Mouse (Mus musculus): ENCODE results near the gene Ftsj3. TPM values are rescaled to one million over a fixed set of nuclear protein-coding genes. Genes with fewer than 3 reads are reported as not detected.

Ftsj3 gene
- polyA plus RNA-seq (2012; ENCODE audit: low replicate concordance) = 3.1 and 16.8 TPM in 2 replicates

DNA sequence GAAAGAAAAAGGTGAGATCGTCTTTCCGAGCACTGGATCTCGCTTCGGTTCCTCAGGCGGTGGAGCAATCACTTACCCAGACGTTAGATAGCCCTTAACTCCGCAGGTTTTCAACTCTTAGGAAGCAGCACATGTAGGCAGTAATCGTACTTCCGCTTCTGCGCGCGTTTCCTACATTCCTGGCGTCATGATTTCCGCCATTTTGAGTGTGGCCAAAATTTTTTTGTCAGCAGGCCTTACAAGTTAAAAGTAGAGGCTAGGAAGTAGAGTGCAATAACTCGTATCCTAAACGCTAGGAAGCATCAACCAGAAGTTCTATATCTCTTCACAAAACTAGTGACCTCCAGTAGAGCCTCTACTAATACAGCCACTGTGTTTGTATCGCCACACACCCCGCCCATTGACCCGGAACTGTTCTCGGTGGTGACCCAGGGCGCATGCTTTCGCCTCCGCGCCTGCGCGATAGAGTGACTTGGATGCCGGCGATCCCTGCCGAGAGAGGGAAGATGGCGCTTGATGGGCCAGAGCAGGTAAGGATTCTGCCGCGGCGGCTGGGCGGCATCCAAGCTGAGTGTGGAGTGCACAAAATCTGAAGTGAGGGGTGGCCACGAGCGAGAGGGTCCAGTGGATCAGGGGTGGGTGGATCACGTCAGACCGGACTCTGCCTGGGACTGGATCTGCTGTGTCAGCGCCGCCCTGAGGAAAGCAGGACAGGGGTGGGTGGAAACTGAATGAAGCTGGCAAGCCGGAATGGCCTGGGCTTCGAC is at the start of gene Ftsj3, which contains the start of gene Psmc5:
Ftsj3 (minus strand) TSS at position 395 of the 767 bp plus-strand sequence.
Psmc5 (plus strand) TSS at position 470 of the 767 bp plus-strand sequence.

DNA sequence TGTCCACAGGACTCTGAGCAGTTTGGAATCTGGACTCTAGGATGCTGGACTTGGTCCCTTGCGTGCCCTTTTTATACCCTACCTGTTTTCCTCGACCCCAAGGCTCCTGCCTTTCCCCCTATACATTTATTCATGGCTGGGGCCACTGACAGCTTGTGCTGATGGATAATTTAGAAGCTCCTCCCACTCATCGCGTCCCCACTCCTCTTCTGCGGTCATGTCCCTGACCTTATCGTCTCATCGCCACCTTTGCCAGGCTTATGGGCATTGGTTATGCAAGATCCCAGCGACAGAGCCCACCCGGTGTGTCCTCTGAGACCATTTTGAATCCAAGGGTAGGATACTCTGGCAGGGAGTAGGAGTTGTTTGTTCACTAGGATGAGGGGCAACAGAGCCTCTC is 45.9 kb upstream of the Ftsj3 start, which contains the start of gene Gh:
Gh (minus strand) TSS at position 101 of the 400 bp plus-strand sequence.

DNA sequence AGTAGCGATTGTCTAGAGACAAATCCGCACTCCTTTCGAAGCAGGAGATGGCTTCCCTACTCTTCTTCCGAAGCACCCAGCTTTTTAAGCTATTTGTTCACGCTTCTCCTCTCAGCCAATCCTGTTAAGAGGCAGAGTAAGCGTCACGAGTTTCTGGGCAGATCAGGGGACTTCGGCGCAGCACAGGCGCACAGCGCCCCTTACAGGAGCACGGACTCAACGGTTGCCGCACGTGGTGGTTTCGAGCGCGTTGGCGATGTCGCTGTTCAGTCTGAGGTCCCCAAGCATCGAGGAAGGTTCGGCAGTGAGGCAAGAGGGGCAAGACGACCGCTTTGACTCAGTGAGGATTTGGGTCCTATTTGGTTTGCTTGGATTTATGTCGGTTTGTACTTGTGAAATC is 20.6 kb upstream of the Ftsj3 start, which contains the start of gene Tcam1:
Tcam1 (plus strand) TSS at position 219 of the 400 bp plus-strand sequence.

DNA sequence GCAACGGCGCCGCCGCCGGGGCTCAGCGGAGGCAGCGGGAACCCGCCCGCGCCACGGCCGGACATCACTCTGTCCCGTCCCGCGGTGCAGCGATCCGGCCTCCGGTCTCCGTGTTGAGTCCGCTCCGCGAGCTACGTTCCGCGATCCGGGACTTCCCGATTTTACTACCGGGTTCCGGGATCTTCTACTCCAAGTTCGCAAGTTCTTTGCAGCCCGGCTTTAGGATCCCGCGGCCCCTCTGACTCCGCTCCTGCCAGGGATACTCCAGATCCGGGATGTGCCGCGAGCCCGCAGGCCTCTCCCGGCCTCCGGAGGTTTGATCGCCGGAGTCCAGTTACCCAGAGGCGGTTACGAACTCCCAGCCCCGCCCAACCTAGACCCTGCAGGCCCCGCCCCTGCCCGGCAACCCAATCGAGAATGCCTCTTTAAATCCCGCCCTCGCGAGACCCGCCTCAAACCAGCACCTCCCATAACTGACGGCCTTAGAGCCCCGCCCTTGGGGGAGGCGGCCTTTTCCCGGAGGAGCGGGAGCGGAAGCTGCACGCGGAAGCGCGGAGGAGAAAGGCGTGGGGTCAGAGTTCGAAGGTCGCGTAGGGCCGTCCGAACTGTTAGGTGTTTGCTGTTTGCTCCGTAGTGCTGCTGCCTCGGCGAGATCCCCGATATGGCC is 16.9 kb upstream of the Ftsj3 start, which contains the start of gene Smarcd2:
Smarcd2 (minus strand) TSS at position 329 of the 667 bp plus-strand sequence.

DNA sequence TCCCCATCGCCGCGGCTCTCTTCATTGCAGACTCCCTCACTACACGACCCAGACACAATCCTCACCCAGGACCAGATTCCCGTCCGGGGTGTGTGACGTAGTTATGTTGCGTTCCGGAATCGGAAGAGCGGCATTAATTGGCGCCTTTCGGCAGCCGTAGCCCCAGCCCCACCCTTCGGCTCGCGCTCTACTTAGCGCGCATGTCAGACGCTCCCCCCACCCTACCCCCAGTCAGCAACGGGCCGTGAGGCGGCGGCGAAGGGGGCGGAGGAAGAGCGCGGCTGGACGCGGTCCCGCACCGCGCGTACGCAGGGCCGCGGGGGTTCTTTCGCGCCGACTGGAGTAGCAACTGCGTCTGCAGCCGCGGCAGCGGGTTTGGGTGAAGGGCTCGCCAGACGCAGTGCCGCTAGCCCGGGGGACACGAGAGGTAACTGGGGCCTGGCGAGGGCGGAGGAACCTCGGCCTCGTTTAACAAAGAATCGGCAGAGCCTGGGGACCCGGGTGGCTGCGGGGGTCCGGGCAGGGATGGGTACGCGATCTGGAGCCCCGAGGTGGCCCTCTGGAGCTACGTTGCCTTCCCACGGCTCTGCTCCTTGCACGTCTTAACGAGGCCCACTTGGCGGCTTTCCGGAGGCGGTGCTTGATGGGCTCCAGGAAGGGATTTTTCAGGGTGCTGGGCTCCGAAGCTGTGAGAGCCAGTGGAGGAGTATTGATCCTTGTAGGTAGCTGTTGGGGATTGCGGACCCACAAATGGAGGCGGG is 39.0 kb downstream of the Ftsj3 start, which contains the start of gene Ddx42:
Ddx42 (plus strand) TSS at position 197 of the 761 bp plus-strand sequence.

DNA sequence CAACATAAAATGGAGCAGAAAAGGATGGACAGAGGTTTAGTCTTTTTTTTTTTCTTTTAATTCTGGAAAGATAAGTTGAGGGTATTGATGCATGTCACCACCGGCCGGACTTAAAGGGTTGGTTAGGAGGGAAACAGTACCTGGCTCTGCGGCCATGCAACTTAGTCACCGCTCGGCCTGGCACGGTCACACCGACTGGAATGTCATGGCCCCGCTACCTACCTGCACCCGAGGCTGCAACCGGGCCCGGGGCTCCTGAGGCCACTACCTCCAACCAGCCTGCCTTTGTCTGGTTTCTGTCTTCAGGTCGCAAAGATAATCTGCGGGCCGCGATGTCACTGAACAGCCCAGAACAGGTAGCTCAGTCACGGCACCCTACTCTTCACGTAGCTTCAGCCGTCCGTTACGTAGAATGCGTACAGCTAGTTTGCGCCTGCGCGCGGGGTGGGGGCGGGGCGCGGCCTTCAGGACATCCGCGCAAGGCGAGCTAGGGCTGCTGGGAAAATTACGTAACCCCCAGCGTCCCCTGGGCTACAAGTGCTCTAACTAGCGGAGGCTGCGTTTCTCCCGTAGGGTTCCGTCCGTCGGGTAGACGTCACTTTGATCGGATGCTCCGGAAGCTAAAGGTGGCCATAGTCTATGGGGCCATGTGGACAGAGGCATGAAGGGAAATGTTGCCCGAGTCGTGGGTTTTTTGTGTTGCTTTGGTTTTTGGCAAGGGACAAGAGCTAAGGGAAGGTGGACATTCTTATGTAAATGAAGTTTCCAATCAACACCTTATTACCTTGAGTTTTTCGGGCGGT is 39.8 kb downstream of the Ftsj3 start, which contains the start of gene Ccdc47:
Ccdc47 (minus strand) TSS at position 418 of the 803 bp plus-strand sequence.

DNA sequence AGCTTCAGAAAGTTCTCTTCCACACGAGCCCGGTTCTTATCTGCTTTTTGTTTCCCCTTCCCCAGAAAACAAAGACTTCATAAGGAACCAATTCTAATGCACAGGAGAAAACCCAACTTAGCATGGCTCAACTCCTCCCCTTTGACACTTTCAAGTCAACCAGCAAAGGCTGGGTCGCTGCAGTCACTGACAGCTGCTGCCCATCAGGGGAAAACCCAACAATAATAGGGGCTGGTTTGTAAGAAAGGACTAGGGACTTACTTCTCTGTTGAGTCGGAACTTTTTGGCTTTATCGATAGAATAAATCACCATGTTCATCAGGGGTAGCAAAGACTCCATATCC is 53.8 kb downstream of the Ftsj3 start, which contains the start of gene Strada:
Strada (minus strand) TSS at position 46 of the 343 bp plus-strand sequence.

Other genes with a start within 250 kb of the Ftsj3 start
- not detected in 2 replicates for gene Kcnh6, start 248.0 kb downstream of the Ftsj3 start, polyA plus RNA-seq (2012; ENCODE audit: low replicate concordance)
- gene Dcaf7, start 219.2 kb downstream of the Ftsj3 start, polyA plus RNA-seq (2012; ENCODE audit: low replicate concordance) = 34.4 and 37.9 TPM in 2 replicates
- 15.6 and 22.6 TPM in 2 replicates for gene Taco1, start 190.0 kb downstream of the Ftsj3 start, polyA plus RNA-seq (2012; ENCODE audit: low replicate concordance)
- 4.8 and 5.7 TPM in 2 replicates for gene Map3k3, start 171.5 kb downstream of the Ftsj3 start, polyA plus RNA-seq (2012; ENCODE audit: low replicate concordance)
- not detected in 2 replicates for gene Gm10840, start 95.2 kb downstream of the Ftsj3 start, polyA plus RNA-seq (2012; ENCODE audit: low replicate concordance)
- gene Limd2, start 95.2 kb downstream of the Ftsj3 start, polyA plus RNA-seq (2012; ENCODE audit: low replicate concordance) = 142 and 144 TPM in 2 replicates
- 49.2 and 63.9 TPM in 2 replicates for gene Strada, start 53.9 kb downstream of the Ftsj3 start, polyA plus RNA-seq (2012; ENCODE audit: low replicate concordance)
- gene Ccdc47, start 39.7 kb downstream of the Ftsj3 start, polyA plus RNA-seq (2012; ENCODE audit: low replicate concordance) = 0.83 and 1.2 TPM in 2 replicates
- gene Ddx42, start 39.2 kb downstream of the Ftsj3 start, polyA plus RNA-seq (2012; ENCODE audit: low replicate concordance) = 7.5 and 8.1 TPM in 2 replicates
- 8.9 and 18.7 TPM in 2 replicates for gene Psmc5, start 75 bp upstream of the Ftsj3 start, polyA plus RNA-seq (2012; ENCODE audit: low replicate concordance)
- gene Smarcd2, start 16.9 kb upstream of the Ftsj3 start, polyA plus RNA-seq (2012; ENCODE audit: low replicate concordance) = 47.7 and 136 TPM in 2 replicates
- 0.06 and 0.07 TPM in 2 replicates for gene Tcam1, start 20.6 kb upstream of the Ftsj3 start, polyA plus RNA-seq (2012; ENCODE audit: low replicate concordance)
- gene Gh, start 45.8 kb upstream of the Ftsj3 start, polyA plus RNA-seq (2012; ENCODE audit: low replicate concordance) = 0.21 TPM in 1 of 2 replicates, not detected in the other
- gene Cd79b, start 58.7 kb upstream of the Ftsj3 start, polyA plus RNA-seq (2012; ENCODE audit: low replicate concordance) = 49.5 and 90.7 TPM in 2 replicates
- 0.25 and 0.68 TPM in 2 replicates for gene Scn4a, start 97.2 kb upstream of the Ftsj3 start, polyA plus RNA-seq (2012; ENCODE audit: low replicate concordance)
- gene Prr29, start 109.4 kb upstream of the Ftsj3 start, polyA plus RNA-seq (2012; ENCODE audit: low replicate concordance) = 0.65 TPM in 1 of 2 replicates, not detected in the other
- gene Icam2, start 132.0 kb upstream of the Ftsj3 start, polyA plus RNA-seq (2012; ENCODE audit: low replicate concordance) = 11.7 and 25.0 TPM in 2 replicates
- 4.1 and 6.1 TPM in 2 replicates for gene Ern1, start 231.8 kb upstream of the Ftsj3 start, polyA plus RNA-seq (2012; ENCODE audit: low replicate concordance)